Mouse (Mus musculus): Measurements from ENCODE around the gene Gm20696.

Gm20696 gene

DNA sequence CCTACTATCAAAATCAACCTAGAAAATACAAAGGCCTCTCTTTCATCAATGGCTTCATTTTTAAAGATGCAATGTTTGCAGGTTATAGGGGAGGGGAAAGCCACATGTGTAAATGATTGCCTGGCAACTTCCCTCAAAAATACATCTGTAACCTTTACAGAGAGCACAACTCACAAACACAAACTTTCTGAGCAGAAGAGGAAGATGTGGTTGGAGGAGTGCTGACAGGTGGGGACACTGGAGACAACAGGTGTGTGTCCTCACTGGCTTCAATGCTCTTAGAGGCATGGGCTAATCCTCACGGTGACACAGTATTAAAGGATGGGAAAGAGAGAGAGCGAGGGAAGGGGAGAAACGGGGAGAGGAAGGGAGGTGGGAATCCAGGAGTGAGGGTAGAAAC is 264.2 kb downstream of the Gm20696 start:
- no peak for DNase-seq (ENCODE audit: extremely low read depth, insufficient read length, low spot score)

DNA sequence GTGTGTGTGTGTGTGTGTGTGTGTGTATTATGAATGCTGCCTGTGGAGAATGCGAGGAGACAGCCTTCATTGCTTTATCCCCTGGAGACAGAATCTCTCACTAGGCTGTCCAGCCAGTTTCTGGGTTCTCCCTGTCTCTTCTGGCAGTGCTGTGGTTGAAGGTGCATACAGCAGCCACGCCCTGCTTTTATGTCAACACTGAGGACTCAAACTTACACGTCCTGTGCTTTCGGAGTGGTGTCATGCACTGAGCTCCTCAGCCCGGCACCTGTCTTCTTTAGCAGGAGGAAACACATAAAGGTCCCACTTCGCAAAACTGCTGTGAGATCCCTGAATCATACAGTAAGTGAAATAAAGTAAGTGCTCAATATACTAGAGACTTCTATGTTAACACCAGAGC is 264.8 kb downstream of the Gm20696 start:
- DNase-seq (ENCODE audit: extremely low read depth, insufficient read length, low spot score): no peak

DNA sequence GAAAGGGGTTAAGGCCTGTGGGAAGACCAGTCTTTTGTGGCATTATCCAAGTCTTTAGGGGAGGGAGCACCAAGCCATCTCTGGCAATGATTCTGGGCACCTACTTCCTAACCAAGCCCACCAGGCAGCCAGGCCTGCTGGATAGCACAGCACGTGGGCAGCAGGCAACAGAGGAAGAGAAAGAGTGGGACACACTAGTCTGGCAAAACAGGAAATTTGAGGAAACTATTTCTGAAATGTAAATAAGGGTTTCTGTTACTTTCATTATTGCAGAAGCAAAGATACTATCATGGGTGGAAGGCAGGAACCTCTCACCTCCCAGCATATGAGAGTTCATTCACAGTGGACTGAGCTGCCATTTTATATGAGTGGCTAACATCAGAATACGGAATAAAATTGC is 265.4 kb downstream of the Gm20696 start:
- no peak for DNase-seq (ENCODE audit: extremely low read depth, insufficient read length, low spot score)

DNA sequence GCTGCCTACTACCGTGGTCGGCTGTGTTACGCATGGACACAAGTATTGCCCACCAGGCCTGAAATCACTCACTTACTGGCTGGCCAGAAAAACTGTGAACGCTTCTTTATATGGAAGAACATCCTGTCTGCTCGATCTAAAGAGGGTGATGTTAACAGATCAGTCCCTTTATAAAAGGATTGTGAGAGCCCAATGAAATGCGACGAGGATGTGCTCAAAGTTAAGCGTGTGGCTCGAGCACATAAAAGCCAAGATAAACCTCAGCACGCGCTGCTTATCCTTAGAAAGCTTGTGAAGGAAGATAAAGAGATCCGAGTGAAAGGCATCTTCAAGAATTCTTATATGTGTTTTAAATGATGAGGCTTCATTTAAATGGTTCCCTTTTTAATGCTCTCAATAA is 270.9 kb downstream of the Gm20696 start:
- no peak for DNase-seq (ENCODE audit: extremely low read depth, insufficient read length, low spot score)

DNA sequence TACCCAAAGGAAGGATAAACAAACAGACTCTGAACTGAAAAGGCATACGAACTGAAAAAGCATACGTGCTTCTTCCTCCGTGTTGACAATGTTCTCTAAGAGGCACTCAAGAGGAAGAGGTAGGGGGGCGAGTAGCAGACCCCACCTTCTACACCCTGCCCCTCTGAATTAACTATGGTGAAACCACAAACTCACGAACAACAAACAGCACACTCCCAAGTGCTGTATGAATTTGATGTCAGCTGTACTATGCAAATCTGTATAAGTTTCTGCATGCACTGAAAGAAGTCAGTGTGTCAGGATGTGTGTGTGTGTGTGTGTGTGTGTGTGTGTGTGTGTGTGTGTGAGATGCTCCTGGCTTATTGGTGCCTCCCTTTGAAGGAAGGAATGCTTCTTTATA is 271.8 kb downstream of the Gm20696 start:
- DNase-seq (ENCODE audit: extremely low read depth, insufficient read length, low spot score): no peak

DNA sequence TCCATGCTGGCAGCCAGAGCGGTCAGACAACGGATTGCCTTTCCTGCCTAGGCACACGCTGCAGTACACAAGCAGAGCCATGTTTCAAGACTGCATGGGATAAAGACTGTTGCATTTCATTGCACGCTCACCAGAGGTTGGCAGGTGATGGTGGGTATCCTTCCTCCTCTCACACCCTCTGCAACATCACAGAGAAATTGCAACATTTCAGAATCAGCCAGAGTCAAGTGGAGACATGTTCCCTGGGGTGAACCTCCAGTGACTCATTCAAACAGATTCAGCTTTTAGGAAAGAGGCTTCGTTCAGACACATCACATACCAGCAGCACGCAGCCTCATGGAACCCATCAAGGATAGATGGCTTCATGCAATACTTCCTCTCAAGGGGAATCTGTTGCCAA is 274.1 kb downstream of the Gm20696 start:
- DNase-seq (ENCODE audit: extremely low read depth, insufficient read length, low spot score): no peak

DNA sequence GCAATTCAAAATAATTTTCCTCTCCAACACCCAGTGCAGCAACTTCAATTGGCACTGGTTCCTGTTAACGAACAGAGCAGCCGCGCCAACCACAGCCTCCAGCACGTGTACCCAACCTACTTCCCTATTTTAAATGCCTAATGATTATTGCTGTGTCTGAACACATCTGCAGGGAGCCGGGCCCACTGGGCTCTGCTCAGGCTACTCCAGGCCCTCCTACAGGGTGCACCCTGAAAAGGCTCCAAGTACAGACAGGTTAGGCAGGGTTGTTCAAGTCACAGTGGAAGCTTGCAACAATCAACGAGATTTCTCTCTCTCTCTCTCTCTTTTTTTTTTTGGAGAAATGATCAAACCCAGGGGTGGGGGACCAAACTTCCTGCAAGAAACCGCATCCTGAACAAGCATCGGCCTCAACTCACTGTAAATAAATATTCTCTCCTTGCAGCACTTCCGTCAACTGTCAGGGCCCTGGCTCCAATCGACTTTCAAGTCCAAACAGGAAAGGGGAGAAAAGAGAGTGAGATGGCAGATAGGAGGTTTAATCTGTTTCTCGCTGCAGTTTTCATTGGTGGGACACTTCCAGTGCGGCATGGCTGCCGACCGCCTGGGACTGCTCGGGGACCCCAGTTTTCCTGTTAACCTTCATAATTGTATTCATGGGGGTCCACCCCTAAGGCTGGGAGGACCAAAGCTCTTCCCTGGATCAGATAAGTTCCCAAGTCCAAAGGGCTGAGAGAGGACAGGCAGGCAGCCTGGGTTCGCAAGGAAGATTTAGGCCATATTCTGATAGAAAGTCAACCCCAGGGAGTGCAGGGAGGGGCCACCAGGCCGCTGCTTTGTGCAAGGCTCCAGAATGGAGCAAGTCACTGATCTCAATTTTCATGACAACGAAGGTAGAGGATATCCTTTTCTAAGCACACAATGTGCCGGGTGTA is 277.6 kb downstream of the Gm20696 start:
- DNase-seq (ENCODE audit: extremely low read depth, insufficient read length, low spot score): no peak

DNA sequence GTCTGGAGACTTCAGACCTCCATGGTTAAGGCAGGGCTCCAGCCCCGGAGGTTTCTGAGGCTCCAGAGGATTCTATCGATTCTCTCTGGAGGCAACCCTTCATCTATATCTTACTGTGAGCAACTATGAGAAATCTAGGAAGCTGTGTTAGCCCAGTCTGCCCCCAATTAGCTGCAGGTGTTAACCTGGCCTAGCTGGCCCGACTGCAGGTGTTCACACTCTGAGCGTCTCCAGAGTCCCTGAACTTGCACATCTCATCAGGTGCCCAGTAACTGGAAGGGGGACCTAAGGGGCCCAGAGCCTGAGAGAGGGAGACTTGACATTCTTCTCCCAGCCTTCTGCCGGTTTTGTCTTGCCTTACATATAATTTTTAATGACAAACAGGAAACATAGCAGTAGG is 278.6 kb downstream of the Gm20696 start:
- DNase-seq (ENCODE audit: extremely low read depth, insufficient read length, low spot score): no peak

DNA sequence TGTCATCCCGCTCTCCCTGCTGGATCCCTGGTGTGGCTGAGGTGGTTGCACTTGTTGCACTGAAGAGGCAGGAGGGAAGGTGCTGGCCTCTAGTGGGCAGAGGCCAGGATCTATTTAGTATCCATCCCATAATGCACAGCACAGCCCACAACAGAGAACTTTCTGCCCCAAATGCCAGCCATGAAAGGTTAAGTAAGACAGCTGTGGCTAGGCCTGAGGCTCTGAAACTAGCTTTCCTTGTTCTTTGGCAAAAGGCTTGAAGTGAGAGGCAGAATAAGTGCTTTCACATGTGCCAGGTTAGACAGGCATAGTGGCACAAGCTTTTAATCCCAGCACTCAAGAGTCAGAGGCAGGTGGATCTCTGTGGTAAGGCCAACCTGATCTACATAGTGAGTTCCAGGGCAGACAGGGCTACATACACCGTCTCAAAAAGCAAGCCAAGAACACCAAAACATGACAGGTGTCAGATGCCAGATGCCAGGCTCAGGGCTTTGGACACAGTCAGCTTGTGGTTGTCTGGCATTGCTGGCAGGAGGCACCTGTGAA is 281.5 kb downstream of the Gm20696 start:
- no peak for DNase-seq (ENCODE audit: extremely low read depth, insufficient read length, low spot score)

DNA sequence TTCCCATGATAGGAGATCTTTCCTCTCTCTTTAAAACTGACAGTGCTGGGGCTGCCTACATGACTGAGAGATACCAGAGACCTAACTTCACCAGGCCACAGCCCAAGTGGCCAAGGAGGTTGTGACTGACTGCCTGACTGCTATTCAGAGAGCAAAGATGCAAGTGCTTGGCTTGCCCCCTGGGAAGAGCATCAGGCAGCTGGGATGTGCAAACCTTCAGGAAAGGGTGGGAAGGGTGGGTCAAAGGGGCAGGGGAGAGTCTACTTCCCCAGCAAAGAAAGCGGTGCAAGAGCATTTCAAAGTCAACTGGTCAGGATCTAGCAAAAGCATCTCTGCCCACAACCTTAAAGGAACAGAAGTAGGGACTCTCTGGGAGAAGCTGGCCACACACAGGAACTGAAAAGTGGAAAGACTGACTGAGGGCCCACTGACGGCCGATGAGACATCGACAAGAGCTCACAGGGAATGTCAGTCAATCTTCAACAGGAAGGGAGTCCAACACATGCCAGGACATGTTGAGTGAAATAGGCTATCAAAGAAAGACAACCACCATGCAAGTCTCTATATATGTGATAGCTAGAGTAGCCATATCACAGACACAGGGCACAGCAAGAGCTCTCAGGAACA is 282.6 kb downstream of the Gm20696 start:
- no peak for DNase-seq (ENCODE audit: extremely low read depth, insufficient read length, low spot score)

DNA sequence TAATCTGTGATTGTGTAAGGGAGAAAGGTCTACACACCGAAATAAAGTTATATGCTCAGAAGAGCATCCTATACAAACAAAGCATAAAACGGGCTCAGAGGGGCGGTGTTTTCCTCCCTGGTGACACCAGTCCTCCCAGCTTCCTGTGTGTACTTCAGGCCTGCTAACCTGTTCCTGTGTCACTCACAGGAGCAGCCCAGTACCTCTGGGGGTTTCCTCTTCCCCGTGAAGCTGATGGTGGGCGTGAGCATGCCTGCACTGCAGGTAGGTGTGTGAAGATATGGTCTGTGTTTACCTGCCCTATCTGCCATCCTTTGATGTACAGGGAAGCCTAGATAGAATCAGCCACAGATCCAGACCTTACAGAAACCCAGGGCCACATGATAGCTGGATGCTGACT is 286.5 kb downstream of the Gm20696 start:
- no peak for DNase-seq (ENCODE audit: extremely low read depth, insufficient read length, low spot score)

DNA sequence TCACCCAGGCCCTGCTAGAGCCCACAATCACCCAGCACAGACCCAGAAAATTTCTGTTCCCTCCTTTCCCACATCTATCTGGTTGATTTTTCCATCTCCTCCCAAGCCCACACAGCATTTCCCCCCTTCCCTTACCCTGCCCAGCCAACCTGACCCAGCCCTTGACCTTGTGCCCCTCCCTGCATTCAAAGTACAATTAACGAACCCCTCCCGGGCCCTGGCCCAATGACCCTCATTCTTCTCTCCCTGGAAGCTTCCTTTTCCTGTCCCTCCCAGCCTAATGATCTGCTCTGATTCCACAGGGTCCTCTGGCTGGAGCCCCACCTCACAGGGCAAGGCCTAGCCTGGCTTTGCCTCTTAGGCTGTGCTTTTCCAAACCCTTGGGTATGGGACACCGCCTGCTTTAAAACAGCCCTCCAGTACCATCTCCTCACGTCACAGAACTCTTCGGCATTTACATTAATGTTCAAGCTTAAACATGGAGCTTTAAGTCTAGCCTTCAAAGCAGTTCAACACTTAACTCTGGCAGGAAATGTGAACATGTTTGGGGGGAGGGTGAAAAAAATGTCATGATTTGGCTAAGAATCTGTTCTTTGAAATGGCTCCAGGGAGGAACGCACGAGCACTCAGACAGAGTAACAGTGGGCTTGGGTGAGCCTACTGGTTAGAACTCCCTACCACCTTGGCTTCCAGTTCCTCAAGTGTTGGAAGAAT is 287.4 kb downstream of the Gm20696 start:
- DNase-seq (ENCODE audit: extremely low read depth, insufficient read length, low spot score): no peak

DNA sequence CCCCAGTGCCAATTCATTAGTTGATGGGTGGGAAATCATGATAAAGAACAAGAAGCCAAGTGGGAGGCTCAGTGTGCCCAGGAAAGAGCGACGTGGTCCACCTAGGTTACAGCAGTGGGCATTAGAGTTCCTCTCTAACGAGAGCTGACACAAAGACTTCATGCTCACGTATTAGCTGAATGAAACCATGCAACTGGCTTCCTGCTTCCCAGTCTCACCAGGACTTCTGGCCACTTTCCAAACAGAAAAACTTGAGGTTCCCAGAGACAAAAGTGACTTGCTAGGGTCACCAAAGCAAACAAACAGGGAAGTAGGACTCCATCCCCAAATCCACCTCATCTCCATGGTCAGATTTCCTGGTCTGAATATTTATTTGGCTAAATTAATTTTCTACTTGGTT is 288.9 kb downstream of the Gm20696 start:
- DNase-seq (ENCODE audit: extremely low read depth, insufficient read length, low spot score): no peak

DNA sequence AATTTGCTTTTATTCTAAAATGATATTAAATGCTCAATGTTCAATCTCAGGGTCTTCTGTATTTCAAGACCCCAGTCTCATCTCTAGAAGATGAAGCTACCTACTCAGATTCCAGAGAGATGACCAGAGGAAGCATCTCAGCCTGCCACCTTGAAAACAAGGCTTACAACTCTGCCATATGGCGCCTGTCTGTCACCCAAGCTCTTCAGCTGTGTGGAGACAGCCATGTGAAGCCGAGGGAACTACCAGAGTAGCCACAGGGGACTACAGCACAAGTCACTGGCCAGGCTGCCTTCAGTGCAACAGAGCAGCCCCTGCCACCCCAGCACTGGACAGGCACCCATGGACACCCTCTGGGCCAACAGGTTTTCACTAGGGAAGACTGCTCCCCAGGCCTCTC is 289.5 kb downstream of the Gm20696 start:
- DNase-seq (ENCODE audit: extremely low read depth, insufficient read length, low spot score): no peak

DNA sequence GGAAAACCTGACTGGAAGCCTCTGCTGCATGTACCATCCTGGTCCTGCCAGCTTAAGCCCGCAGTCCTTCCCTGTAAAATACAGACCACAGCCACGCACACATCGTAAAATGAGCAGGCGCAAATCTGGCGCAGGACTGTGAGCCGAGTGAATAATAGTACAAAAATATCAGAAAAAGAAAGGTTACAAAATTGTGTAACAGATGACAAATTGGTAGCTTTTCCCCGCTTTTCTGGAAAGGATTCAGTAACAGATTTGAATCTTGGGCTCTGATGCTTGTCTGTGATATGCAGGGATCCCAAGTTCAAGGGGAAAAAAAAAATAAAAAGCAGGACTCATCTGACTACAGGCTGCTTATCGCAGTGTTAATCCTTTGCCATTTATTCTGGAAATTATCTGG is 289.9 kb downstream of the Gm20696 start:
- no peak for DNase-seq (ENCODE audit: extremely low read depth, insufficient read length, low spot score)

DNA sequence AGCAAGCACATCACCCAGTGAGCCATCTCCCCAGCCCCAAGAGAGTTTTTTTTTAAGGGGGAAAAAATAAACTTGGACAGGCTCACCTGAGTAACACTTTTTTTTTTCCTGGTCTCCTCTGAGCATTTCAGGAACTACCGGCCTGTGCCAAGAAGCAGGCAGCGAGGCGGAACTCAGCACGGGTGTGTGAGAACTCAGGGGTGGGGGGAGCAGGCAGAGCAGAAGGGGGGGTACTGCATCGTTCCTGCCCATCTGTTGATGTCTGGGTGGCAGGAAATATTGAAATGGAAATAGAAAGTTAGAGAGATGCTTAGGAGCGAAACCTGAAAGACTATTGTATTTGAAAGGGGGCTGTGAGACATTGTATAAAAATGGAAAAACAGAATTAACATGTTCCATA is 290.7 kb downstream of the Gm20696 start:
- no peak for DNase-seq (ENCODE audit: extremely low read depth, insufficient read length, low spot score)

DNA sequence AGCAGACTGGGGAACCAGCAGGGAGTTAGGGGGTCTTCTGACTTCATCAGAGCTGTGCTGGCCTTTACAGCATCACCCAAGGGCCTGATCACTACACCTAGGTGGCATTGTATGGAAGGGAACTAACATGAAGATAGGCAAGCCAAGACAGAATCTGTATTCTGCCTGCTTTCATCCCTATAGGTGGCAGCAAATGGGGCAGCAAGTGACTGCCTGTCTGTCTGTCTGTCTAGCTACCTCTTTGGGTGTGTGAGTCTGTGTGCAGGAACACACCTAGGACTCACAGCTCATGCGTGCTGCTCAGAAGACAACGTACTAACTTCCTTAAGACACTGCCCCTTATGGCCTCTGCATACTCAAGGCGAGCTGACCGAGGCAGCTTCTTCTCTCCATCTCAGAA is 291.2 kb downstream of the Gm20696 start:
- DNase-seq (ENCODE audit: extremely low read depth, insufficient read length, low spot score): no peak

DNA sequence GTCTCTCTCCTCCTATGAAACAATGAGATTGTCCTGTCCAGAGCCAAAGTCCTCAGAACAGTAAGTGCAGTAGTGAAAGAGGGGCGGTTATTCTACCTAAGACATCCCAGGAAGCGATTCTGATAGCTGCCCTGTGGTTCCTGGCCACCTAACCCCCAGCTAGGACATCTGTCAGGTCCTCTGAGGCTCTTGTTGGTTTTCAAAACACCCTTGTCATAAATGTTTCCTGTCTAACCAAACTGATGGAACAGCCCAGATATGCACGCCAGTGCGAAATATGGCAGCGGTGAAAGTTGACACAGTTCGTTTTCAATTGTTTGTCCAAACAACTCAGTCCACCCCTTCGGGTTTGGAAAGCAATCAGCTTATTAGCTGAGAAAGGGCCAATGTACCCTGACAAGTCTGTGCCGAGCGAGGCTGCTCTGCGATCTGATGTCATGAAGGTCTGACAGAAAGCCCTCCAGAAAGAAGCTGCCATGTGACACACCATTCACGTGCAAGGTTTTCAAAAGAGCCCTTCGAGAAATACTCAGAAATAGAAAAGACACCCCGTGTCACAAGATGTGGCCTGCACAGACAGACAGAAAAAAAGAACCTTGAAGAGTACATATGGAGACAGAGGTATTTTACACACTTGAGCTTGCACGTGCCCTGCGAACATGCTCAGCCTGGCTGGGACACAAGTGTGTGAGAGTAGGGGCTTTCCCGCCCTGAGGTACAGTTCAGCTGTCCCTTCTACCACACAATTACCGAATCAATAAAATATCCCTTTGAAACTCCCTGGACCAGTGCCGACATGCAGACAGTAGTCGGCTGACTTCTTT is 291.9 kb downstream of the Gm20696 start:
- DNase-seq (ENCODE audit: extremely low read depth, insufficient read length, low spot score): no peak

DNA sequence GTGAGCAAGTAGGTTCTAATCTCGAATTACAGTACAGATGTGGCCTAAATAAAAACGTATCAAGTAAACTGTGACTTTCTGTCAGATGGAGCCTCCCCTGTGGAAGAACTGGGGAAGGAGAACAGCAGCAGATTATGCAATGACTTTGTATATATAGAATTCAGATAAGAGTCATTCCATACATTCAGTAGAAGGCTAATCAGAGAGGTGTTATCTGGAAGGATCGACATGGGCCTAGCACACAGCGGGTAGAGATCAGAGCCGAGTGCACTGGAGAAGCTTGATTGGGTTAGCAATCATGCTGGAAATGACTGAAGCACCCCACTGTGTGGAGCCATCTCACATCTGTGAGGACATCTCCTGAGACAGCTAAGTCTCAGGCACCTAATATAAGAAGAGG is 294.2 kb downstream of the Gm20696 start:
- DNase-seq (ENCODE audit: extremely low read depth, insufficient read length, low spot score): no peak

DNA sequence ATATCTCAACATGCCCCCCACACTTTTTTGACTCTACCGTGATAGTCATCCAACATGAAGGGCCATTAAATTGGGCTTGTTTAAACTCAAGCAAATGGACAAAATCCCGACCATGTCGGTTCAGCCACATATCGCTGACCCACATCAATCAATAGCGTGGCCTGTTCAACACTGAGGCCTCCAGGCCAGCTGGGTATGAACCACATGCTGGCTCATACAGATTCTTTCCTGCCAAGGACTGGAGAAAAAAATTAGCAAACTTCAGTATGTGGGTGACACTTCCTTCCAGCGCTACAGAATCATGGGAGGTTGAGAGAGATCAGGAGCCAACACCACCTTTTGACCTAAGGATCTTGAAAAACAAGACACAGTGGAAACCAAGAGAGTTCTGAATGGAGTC is 294.6 kb downstream of the Gm20696 start:
- no peak for DNase-seq (ENCODE audit: extremely low read depth, insufficient read length, low spot score)

DNA sequence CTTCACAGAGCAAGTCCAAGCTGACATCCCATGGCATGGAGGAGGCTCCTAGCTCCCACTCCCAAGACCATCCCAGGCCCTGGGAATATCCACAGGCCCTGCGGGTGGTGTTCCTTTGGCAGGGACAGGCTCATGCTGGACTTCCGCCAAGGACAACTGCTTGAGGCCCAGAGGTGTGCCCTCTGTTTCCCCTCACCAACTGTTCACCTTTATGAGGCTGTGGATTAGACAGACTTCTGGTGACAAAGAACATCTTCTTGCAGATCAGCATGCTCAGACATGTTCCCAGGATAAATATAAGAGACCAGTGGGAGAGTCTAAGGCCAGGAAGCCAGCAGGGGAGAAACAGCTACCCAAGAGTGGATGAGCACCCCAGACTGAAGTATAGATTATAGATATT is 296.7 kb downstream of the Gm20696 start:
- no peak for DNase-seq (ENCODE audit: extremely low read depth, insufficient read length, low spot score)
